Mouse (Mus musculus) kidney, adult 2 months (tissue): ENCODE measurements around the gene Satb1.

ENCODE experiments used
- CTCF ChIP-seq: fragments of 200-500 bp; conservative IDR thresholded peaks from 2 replicates; pipeline ENCODE4 v1.5.1; 2011; ENCODE audit warnings: low read depth, mild to moderate bottlenecking, control low read depth, low read length, moderate library complexity, mixed read lengths; ENCODE audit not compliant: insufficient read depth, insufficient read length
- POLR2A ChIP-seq: fragments of 200-500 bp; IDR thresholded peaks from one replicate; pipeline ENCODE4 v1.6.1; 2011; ENCODE audit warnings: low read depth, low read length, control low read depth

GRCm38 (mm10) chr17:51836901-51837300 is 3.8 kb upstream of the Satb1 start:
- TF ChIP-seq CTCF: no peak
- no peak for TF ChIP-seq POLR2A
